Mouse (Mus musculus) forebrain, embryonic 11.5 days (tissue): ENCODE measurements around the gene Cutal. TPM values are rescaled to one million over a fixed set of nuclear protein-coding genes. Genes with fewer than 3 reads are reported as not detected.
A peak's percentile ranks its signal among the peaks of the same experiment; 100 is the strongest.
"Not testable (repeated sequence)": the region's sequence is repeated elsewhere in the genome, so short reads cannot be mapped to it uniquely, and the experiment has no call there.

ENCODE experiments used
- ATAC-seq: fragments of 200-750 bp; cut with Nextera tagmentation; replicated peaks from 2 replicates; pipeline ENCODE4 v1.8.0; 2017; ENCODE audit warnings: moderate TSS enrichment; ENCODE audit not compliant: low FRiP score
- DNase-seq: peaks from one replicate; pipeline ENCODE4 v3.0.0-alpha.2; 2017; ENCODE audit warnings: low spot score
- H3K27ac ChIP-seq: fragments of 300-500 bp; sonication (generic); 2 replicates; pipeline ENCODE4 v1.5.1; 2014; ENCODE audit warnings: low read depth, low read length
- H3K27me3 ChIP-seq: fragments of 300-500 bp; sonication (generic); 2 replicates; pipeline ENCODE4 v1.6.1; 2014; ENCODE audit warnings: mild to moderate bottlenecking, low read length, mixed read lengths; ENCODE audit not compliant: control insufficient read depth, insufficient read depth
- H3K36me3 ChIP-seq: fragments of 300-500 bp; sonication (generic); 2 replicates; pipeline ENCODE4 v1.6.1; 2014; ENCODE audit warnings: mild to moderate bottlenecking, low read length, moderate library complexity, mixed read lengths; ENCODE audit not compliant: control insufficient read depth, insufficient read depth
- H3K4me1 ChIP-seq: fragments of 300-500 bp; sonication (generic); replicated peaks from 2 replicates; pipeline ENCODE4 v1.6.1; 2014; ENCODE audit warnings: low read length, mixed read lengths; ENCODE audit not compliant: control insufficient read depth, insufficient read depth
- H3K4me2 ChIP-seq: fragments of 300-500 bp; sonication (generic); 2 replicates; pipeline ENCODE4 v1.6.1; 2014; ENCODE audit warnings: low read depth, mild to moderate bottlenecking, low read length, moderate library complexity, mixed read lengths; ENCODE audit not compliant: severe bottlenecking
- H3K4me3 ChIP-seq: fragments of 300-500 bp; sonication (generic); 2 replicates; pipeline ENCODE4 v1.5.1; 2014; ENCODE audit warnings: low read depth, low read length
- H3K9ac ChIP-seq: fragments of 300-500 bp; sonication (generic); 2 replicates; pipeline ENCODE4 v1.6.1; 2014; ENCODE audit warnings: low read length
- H3K9me3 ChIP-seq: fragments of 300-500 bp; sonication (generic); 2 replicates; pipeline ENCODE4 v1.6.1; 2016; ENCODE audit warnings: low read length, mixed read lengths; ENCODE audit not compliant: control insufficient read depth
- WGBS: fragments of 180-500 bp; shearing (Covaris S2); extraction: QIAGEN DNeasy Blood & Tissue Kit; methylation state at CpG from one replicate; pipeline ENCODE4 v1.1.7; 2014; 5-methylcytosine and 5-hydroxymethylcytosine counted together
- polyA plus RNA-seq: library from polyadenylated mRNA; unstranded; fragments of >200 nt; fragmentation: Nextera tagmentation; extraction: Ambion mirVana; gene quantifications from 2 replicates; pipeline ENCODE4 v1.2.1, GENCODE M21; 2014

The Cutal gene
- polyA plus RNA-seq, 1 experiment from 2014 or later, result not detected

DNA sequence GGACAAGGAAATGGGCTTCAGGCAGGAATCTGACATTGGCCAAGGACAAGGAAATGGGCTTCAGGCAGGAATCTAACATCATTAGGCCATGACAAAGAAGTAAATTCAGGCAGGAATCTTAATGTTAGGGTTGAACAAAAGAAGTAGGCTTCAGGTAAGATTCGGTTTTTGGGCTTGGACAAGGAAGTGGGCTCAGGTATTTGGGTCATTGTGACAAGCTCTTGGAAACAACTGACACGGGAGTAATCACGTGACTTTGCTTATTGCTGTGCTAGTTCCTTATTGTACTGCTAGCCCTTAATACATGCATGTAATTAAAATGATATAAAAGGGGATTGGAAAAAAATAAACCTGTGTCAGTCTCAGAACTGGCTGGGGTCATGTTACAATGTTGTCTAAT is 38.5 kb upstream of the Cutal start:
- Histone ChIP-seq H3K9ac (no peak overlapping the region), H3K27me3 (no peaks in the 10 kb centered on the region), H3K9me3 (no peaks in the 10 kb centered on the region), H3K4me1 (no peaks in the 10 kb centered on the region), H3K27ac (no peak overlapping the region), H3K4me3 (no peak overlapping the region), H3K4me2 (no peak overlapping the region), H3K36me3 (no peaks in the 10 kb centered on the region)
- ATAC-seq (no peak), DNase-seq (no peak)
- WGBS, result 79% methylated on average over 3 of the region's 3 CpGs

DNA sequence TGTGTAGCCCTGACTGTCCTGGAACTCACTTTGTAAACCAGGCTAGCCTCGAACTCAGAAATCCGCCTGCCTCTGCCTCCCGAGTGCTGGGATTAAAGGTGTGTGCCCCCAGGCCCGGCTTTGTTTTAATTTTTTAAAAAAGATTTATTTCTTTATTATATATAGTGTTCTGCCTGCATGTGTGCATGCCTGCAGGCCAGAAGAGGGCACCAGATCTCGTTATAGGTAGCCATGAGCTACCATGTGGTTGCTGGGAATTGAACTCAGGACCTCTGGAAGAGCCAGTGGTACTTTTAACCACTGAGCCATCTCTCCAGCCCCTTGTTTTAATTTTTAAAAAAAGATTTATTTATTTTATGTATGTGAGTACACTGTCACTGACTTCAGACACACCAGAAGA is 34.1 kb upstream of the Cutal start:
- WGBS, result 86% methylated on average over 5 of the region's 5 CpGs
- H3K4me2 ChIP-seq, H3K36me3 ChIP-seq, DNase-seq, ATAC-seq, H3K27ac ChIP-seq, H3K27me3 ChIP-seq, H3K4me1 ChIP-seq, H3K4me3 ChIP-seq, H3K9ac ChIP-seq, H3K9me3 ChIP-seq: not testable (repeated sequence)

DNA sequence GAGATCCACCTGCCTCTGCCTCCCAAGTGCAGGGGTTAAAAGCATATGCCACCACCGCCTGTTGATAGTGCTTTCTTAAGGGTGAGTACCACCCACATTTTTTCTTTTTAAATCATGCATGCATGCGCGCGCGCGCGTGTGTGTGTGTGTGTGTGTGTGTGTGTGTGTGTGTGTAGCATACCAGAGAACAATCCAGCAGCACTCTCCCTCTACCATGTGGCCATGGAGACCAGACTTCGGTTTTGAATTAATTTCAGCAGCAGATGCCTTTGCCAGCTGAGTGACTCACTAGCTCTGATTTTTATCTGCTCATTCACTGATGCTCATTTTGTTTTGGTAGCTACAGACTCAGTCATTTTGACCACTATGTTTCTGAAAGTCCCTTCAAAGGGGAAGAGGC is 32.5 kb upstream of the Cutal start:
- Histone ChIP-seq H3K27me3 (no peaks in the 10 kb centered on the region), H3K27ac (no peak overlapping the region), H3K9me3 (no peaks in the 10 kb centered on the region), H3K36me3 (no peaks in the 10 kb centered on the region), H3K4me3 (no peak overlapping the region), H3K4me2 (no peak overlapping the region), H3K4me1 (no peaks in the 10 kb centered on the region), H3K9ac (no peak overlapping the region)
- no peak for ATAC-seq
- no peak for DNase-seq
- 89% methylated on average over 8 of the region's 8 CpGs for WGBS

DNA sequence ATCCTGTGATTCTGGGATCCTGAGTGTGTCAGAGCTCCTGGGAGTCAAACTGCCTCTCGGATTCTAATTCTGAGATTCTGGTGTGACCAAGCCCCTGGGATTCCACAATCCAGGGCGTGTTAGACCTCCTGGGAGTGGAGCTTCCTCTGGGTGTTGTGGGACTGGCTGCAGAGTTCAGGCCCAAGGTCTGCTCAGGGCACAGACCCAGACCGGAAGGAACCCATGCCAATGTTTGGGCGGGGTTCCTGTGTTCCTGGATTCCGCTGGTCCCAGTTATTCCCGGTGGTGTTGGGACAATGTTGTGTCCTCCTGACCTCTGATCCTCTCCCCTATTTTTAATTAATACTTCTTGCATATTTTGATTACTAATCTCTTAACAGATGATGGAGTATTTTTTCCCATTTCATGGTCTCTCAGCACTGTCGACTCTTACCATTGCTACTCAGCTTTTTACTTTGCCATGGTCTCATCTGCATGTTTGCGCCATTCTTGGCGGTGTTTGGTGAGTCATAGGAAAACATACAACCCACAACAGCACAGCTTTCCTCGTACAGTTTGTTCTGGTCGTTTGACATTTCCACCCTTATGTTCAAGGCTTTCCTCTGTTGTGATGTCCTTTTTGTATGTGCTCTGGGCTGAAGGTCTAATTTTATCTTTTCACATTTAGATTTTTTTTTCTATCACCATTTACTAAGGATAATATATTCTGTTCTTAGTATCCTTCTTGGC is 30.8 kb upstream of the Cutal start:
- Histone ChIP-seq H3K4me2 (no peak overlapping the region), H3K36me3 (no peaks in the 10 kb centered on the region), H3K27ac (no peak overlapping the region), H3K27me3 (no peaks in the 10 kb centered on the region), H3K4me3 (no peak overlapping the region), H3K9me3 (no peaks in the 10 kb centered on the region), H3K9ac (no peak overlapping the region), H3K4me1 (no peaks in the 10 kb centered on the region)
- no peak for ATAC-seq
- WGBS, result 87% methylated on average over 11 of the region's 11 CpGs
- DNase-seq, result no peak

DNA sequence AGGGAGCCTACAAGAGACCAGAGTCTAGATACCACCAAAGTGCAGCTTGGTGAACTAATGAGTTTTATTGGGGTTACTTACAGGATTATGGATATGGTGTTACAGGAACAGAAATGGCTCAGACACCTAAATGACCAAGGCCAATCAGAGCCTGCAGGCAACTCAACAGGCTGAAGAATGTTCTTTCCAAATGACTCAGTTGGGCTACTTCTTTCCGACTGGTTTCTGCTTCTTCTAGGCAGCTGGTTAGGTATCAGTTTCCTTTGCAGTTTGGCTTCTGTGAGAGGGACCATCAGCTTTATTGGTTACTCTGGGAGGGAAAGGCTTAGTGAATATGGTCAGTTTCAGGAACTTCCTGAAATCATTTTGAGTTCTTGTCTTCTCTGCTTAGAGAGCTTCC is 26.5 kb upstream of the Cutal start:
- WGBS, result 94% methylated on average over 1 of the region's 1 CpGs
- no peaks in the 10 kb centered on the region for H3K9me3 ChIP-seq

DNA sequence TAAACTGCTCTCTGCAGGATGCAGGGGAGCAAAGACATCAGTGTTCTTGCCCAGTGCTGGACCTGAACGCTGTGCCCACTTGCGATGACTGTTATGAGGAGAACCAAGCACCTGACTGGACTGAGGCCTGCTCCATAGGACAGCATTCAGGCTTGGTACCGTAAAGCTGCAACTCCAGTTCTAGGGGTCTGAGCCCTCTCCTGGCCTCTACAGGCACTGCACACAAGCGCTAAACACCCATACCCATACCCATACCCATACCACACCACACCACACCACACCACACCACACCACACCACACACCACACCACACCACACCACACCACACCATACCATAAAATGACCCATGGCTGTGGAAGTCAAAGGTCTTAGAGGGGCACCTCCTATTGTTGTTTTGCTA is 18.9 kb upstream of the Cutal start:
- no peaks in the 10 kb centered on the region for H3K27me3 ChIP-seq
- H3K4me2 ChIP-seq, result no peak overlapping the region
- no peak overlapping the region for H3K4me3 ChIP-seq
- no peak overlapping the region for H3K9ac ChIP-seq
- no peaks in the 10 kb centered on the region for H3K4me1 ChIP-seq
- H3K36me3 ChIP-seq, result peaks cover 30% of the 10 kb centered on the region
- DNase-seq (no peak), ATAC-seq (no peak)
- H3K27ac ChIP-seq, result no peak overlapping the region
- WGBS, result 85% methylated on average over 4 of the region's 4 CpGs
- H3K9me3 ChIP-seq, result no peaks in the 10 kb centered on the region

More for the DNA sequence above, 26.5 kb upstream of the Cutal start:
- Histone ChIP-seq H3K4me2 (no peak overlapping the region), H3K4me1 (no peaks in the 10 kb centered on the region), H3K4me3 (no peak overlapping the region), H3K36me3 (peaks cover 3% of the 10 kb centered on the region; the same call in 1 of the 2 replicates), H3K27me3 (no peaks in the 10 kb centered on the region), H3K9ac (no peak overlapping the region), H3K27ac (no peak overlapping the region)
- DNase-seq (no peak), ATAC-seq (no peak)

DNA sequence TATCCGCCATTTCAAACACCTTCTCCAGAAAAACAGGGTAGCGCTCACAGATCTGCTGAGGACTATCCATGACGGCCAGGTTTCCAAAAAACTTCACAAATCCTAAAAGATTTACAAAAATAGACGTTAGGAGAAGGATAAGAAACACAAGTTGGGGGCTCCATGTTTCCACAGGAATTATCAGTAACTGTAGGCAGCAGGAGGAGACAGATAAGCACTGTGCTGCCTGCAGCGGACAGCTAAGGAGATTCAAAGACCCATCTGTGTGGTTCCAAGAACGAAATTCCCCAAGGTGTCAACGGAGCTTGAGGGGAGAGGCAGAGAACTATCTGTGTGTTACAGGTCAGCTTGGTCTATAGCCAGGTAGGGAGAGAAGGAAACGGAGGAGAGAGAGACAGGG is 16.5 kb upstream of the Cutal start:
- no peaks in the 10 kb centered on the region for H3K9me3 ChIP-seq
- WGBS, result 94% methylated on average over 8 of the region's 8 CpGs
- no peak overlapping the region for H3K4me3 ChIP-seq
- ATAC-seq (no peak), DNase-seq (no peak)
- H3K4me2 ChIP-seq, result no peak overlapping the region
- no peaks in the 10 kb centered on the region for H3K4me1 ChIP-seq
- peaks cover 33% of the 10 kb centered on the region for H3K36me3 ChIP-seq
- H3K27ac ChIP-seq, result no peak overlapping the region
- H3K9ac ChIP-seq, result no peak overlapping the region
- no peaks in the 10 kb centered on the region for H3K27me3 ChIP-seq

DNA sequence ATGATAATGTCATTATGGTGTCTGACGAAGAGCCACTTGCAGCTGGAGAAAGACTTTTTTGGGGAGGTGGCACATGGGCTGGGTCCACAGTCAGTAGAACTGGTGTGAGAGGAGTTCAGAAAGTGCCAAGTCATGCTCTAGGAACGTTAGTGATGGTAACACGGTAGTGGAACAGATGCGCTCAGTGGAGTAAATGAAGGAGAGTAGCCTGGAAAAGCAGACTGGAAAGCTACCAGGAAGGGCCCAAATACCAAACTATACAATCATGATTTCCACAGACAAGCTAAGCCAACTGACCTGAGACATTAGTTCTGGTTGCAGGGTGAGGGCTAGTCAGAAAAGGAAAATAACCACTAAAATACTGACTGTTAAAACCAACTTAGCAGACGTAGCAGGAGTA is 4.5 kb upstream of the Cutal start:
- H3K36me3 ChIP-seq, result no peaks in the 10 kb centered on the region; the same call in 1 of the 2 replicates
- H3K9me3 ChIP-seq, result no peaks in the 10 kb centered on the region
- ATAC-seq, result no peak
- peak overlapping the region; percentile 61 for H3K4me2 ChIP-seq
- 58% methylated on average over 5 of the region's 5 CpGs for WGBS
- H3K27ac ChIP-seq, result no peak overlapping the region
- H3K4me3 ChIP-seq, result peak overlapping the region; percentile 90
- H3K4me1 ChIP-seq, result peaks cover 7% of the 10 kb centered on the region
- H3K9ac ChIP-seq, result peak overlapping the region; percentile 55
- DNase-seq, result no peak
- H3K27me3 ChIP-seq, result peaks cover 6% of the 10 kb centered on the region
